Mouse (Mus musculus) fibroblast of lung, adult 2 months (primary cell): Measurements from ENCODE around the gene Hax1.

Experiments
- DNase-seq: peaks from one replicate; pipeline ENCODE4 v3.0.0-alpha.2; 2011; ENCODE audit warnings: low read depth

Gene Hax1

GRCm38 (mm10) chr3:89998612-89999054 lies at the start of gene Hax1:
TSS of gene Hax1 (minus strand) at chr3:89998780.
- DNase-seq = peak; percentile 90

- DNase-seq = no peak
These were observed 37.7 kb upstream of the Hax1 start for GRCm38 (mm10) chr3:90036263-90036662.

DNA sequence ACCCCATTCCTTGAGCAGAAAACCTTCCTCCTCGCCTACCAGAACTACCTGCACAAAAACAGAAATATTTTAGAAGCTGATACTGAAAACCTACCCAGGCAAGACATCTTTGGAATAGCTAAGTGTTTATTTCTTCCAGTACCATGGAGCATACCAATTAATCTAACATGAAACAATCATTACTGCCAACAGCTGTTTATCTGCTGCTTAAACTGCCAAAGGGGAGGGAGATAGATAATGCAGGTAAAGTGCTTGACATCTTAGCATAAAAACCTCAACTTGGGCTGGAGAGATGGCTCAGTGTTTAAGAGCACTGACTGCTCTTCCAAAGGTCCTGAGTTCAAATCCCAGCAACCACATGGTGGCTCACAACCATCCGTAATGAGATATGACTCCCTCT lies 36.1 kb upstream of the Hax1 start:
- no peak for DNase-seq

GRCm38 (mm10) chr3:90016626-90017025 lies 18.0 kb upstream of the Hax1 start:
- no peak for DNase-seq

DNA sequence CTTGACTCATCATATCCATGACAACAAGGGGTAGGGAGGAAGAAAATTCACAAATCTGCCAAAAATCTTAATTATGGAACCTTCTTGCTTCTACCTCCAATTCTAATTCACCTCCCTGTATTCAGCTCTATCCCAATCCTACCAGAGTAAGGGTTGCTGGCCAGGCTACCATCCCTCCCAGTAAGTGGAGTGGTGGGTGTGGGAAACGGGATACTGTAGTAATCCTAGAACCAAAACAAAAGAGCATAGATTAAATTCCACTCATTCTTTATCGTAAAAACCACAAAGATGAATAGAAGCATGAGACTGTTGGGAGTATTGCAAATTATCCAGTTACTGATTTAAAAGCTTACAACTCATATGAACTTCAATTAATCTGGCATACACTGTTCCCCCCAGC lies 11.7 kb upstream of the Hax1 start:
- DNase-seq = no peak

GRCm38 (mm10) chr3:90004091-90004796 lies 5.7 kb upstream of the Hax1 start:
- DNase-seq = no peak

GRCm38 (mm10) chr3:89999830-90000229 lies 1.2 kb upstream of the Hax1 start:
- DNase-seq = no peak

- peak; percentile 12 for DNase-seq
These were observed 510 bp upstream of the Hax1 start for GRCm38 (mm10) chr3:89999090-89999489.

GRCm38 (mm10) chr3:89997791-89998495 lies 637 bp downstream of the Hax1 start:
- peak; percentile 11 for DNase-seq

DNA sequence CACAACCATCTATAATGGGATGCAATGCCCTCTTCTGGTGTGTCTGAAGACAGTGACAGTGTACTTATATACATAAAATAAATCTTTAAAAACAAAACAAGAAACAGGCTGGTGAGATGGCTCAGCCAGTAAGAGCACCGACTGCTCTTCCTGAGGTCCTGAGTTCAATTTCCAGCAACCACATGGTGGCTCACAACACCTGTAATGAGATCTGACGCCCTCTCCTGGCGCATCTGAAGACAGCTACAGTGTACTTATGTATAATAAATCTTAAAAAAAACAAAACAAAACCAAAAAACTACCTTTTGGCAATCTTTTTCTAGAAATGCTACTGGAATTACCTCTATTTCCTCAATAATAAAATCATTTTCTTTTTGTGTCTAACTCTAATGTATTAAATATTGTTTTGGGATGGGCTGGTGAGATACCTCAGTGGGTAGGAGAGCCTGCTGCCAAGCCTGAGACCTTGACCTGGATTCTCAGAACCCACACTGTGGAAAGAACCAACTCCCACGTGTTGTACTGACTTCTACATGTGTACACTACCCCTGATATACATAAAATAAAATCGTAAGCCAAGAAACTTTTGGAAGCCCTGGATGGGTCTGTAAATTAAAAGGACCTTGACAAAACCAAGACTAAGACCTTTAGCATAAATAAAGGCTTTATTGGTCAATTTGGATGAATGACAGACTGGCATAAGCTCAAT lies 3.6 kb downstream of the Hax1 start:
- no peak for DNase-seq

- DNase-seq = no peak
These were observed 10.8 kb downstream of the Hax1 start for GRCm38 (mm10) chr3:89987822-89988221.

DNA sequence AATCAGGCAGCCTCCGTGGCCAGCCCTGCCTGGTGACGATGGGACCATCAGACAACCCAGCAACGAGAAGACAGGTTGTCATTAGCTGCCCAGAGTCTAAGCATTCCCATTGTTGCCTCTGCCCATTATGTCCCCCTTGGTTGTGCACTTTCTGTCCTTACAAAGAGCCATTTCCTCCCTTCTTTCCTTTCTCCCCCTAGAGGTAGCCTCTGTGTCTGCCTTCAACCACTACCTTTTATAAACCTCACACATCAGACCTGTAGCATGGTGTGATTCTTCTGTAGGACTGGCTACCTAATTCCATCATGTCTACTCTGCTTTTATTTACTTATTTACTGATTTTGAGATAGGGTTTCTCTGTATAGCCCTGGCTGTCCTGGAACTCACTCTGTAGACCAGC lies 11.4 kb downstream of the Hax1 start:
- DNase-seq = no peak

GRCm38 (mm10) chr3:89982426-89982825 lies 16.2 kb downstream of the Hax1 start:
- DNase-seq = no peak

- no peak for DNase-seq
These were observed 21.7 kb downstream of the Hax1 start for GRCm38 (mm10) chr3:89976859-89977258.

GRCm38 (mm10) chr3:89968509-89968908 lies 30.1 kb downstream of the Hax1 start:
- no peak for DNase-seq

DNA sequence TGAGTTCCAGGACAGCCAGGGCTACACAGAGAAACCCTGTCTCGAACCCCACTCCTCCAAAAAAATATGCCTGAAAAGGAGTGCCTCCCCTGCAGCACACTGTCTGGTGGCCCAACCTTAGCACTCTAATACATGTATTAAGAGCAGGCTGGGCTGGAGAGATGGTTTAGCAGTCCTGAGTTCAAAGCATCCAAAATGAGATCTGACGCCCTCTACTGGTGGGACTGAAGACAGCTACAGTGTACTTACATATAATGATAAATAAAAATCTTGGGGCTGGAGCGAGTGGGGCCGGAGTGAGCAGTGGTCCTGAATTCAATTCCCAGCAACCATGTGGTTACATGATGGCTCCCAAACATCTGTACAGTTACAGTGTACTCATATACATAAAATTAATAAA lies 31.6 kb downstream of the Hax1 start:
- DNase-seq = no peak

DNA sequence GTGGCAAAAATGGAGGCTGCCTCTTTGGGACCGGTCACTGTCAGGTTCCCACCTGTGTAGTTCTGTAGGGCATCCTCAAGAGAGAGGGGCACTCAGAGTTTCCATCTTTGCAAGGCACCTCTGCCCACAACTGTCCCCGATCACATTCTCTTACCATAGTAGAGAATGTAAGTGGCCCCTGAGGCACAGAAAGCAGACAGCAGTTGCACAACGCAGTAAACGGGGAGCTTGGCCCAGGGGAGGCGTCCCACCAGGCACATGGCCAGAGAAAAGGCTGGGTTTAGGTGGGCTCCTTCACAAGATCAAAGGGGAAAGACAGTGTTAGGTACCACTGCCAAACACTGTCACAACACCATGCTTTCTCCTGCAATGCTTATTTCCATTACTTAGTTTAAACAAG lies 32.6 kb downstream of the Hax1 start:
- no peak for DNase-seq

DNA sequence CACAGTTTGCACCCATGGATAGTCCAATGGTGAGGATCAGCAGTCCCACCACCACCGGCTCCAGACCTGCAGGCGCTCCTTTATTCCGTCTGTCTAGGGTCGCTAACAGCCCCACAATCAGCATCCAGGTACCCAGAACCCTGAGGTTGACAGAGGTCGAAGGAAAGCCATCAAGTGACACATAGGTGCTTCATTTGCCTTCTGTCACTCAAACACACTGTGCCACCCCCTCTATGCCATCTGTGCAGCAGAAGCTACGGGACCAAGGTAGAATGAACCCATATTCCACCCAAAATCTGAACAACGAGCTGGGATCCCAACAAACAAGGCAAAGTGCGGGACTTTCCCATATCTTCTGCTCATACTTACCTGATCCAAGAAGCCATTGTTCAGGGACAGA lies 33.0 kb downstream of the Hax1 start:
- no peak for DNase-seq

- peak; percentile 59 for DNase-seq
These were observed 34.4 kb downstream of the Hax1 start for GRCm38 (mm10) chr3:89963926-89964739.

DNA sequence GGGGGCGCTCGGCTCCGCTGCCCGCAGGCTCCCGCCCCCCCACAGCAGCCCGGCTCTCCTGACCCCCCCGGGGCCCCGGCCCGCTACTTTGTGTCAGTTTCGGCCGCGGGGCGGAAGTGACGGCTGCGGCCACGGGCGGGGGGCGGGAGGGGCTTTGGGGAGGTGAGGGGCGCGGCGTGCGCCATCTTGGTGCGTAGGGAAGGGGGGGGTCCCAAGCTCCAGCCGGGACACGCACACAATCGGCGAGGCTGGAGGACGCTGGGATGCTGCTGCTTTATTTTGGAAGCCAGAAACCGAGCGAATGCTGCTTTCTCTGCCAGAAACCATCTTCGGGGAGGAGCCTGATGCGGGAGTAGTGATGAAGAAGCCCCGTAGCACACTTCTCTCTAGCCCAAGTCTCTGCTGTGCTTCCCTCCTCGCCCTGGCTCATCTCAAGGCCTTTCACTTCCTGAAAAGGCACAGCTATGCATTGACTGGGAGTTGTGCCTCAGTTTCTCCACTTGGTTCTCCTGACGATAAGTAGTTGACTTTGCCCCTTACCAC lies 35.3 kb downstream of the Hax1 start, which contains the start of gene Atp8b2:
TSS of gene Atp8b2 (minus strand) at position 288 of the 543 bp plus-strand sequence.
- DNase-seq = no peak

DNA sequence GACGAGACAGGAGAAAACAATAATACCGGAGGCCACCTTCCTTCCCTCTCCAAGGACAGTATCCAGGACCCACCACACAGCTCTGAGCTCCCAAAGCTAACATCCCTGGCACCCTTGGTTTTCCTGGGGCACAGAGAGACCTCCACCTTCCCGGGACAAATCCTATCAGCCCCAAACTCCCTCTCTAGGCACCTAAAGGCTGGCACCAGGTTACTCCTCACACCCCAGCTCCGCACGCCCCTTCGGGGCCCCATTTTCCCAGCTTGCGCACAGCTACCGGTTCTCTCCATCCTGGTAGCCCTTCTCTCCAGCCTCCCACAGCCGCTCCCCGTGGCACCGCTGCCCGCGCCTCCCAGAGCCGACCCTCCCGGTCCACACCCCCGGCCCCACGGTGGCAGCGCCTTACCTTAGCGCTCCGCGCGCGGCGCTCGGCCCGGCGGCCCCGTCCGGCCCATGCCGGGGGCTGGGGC lies 35.8 kb downstream of the Hax1 start:
- DNase-seq = no peak
